Mouse (Mus musculus) mesoderm, embryonic 11.5 days (tissue): Measurements from ENCODE around the gene Rft1.

Source experiments
- DNase-seq: peaks from one replicate; pipeline ENCODE4 v3.0.0-alpha.2; 2012; ENCODE audit warnings: low read depth, low spot score

The Rft1 gene

DNA sequence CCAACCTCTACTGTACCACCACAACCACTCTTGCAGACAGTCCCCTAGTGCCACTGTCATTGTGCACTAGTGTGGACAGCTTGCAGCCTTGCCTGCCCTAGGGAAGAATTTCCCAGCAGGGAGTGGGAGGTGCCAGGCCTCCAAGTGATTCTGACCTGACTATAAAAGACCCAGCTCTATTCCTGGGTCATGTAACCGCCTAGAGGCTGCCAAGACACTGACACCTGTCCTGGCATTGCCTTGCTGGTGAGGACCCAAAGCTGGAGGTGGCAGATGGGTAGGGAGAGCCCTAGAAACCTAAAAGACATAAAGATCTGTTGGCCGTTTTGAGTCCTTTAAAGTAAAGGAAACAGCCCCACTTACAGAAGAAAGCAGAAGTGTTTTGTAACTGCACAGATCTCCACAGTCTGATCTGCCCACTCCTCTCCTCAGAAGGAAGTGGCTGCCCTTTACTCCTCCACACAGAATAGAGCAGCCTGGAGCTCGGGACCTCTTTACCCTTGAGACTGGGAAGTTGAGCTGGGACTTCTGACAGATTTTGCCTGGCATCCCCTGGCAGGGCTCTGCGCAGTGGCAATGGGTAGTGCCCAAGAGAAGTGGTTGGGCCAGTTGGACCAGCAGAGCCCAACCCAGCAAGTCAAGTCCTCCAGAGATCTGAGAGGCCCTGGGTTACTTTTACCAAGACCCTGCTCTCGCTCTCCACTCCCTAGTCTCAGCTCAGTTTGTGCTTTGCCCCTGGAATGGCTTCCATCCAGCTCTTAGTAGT, 23.2 kb upstream of the Rft1 start:
- no peak for DNase-seq

DNA sequence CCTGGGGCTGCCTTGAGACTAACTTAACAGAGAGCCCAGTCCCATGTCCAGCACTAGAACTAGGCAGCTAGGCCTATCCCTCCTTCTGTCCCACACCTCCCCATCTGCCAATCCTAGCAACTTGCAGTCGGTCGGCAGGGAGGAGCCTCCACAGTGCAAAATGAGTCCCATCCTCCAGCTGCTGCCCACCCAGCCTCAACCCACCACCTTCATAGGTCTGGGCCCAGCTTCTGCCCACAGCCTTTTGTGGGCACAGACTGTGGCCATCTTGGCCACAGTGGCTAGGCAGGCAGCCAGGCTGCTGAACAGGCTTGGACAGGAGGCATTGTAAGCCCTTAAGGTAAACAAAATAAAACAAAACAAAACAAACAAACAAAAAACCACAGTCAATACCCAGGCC, 22.3 kb upstream of the Rft1 start:
- DNase-seq = no peak

GRCm38 (mm10) chr14:30633708-30634107, 20.5 kb upstream of the Rft1 start:
- no peak for DNase-seq

DNA sequence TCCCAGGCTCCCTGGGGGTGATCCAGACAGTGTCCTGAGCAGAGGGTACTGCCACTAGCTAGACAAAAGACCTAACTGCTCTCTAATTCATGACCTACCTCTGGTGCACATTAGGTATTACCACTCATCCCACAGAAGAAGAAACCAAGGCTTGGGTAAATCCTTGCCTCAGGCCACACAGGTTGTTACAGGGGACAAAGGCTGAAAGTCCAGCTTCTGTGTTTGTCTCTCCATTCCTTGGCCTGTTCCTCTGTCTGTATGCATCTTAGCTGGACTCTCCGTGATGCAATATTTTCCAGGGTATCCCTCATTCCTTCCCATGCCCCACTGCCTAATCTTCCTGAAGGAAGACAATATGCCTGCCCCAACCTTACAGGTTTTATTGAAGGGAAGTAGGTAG, 19.7 kb upstream of the Rft1 start:
- no peak for DNase-seq

DNA sequence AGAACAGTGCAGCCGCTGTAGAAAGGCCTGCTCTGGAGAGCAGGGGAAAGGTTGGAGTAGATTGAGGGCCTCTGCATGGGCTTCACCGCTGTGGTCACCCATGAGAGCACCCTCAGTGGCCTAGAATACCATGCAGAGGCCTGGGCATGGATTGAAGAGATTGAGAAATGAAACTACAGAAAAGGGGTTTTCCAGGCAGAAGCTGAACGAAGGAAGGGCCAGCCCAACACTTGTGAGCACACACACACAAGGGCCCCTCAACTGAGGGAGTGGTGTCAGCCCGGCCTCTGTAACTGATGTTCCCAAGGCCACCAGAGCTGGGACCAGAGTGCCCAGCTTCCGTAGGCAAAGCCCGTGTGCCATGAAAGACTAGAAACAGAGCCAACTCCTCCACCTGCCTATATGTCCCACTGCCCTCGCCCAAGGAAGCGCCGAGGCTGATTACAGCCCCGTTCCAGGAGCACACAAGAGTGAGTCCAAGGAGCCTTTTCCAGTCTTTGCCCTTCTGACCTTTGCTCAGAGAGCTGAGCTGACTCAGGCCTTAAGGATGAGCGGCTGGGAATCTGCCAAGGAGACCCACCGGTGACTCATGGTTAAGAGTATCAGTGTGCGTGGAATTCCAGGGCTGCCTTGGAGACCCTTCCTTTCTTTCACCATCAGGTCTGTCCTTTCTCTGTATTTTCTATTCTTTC, 18.8 kb upstream of the Rft1 start:
- DNase-seq = no peak

GRCm38 (mm10) chr14:30636499-30636898, 17.7 kb upstream of the Rft1 start:
- no peak for DNase-seq

DNA sequence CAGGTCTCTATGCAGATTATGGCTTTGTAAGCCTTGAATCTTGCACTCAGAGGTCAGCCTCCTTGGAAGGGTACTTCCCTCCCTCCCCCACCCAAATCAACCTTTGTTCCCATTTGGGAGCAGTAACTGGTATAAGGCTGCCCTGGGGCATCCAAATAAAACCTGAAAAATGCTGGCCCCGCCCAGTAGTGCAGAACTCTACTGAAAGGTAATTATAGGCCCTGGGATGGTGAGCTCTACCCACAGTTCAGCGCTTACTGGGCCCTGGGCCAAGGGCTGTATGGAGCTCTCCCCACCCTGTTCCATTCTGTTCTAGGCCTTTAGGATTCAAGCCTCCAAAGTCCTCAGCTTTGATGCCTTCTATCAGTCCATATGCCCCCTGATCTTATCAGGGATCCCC, 17.1 kb upstream of the Rft1 start:
- DNase-seq = no peak

DNA sequence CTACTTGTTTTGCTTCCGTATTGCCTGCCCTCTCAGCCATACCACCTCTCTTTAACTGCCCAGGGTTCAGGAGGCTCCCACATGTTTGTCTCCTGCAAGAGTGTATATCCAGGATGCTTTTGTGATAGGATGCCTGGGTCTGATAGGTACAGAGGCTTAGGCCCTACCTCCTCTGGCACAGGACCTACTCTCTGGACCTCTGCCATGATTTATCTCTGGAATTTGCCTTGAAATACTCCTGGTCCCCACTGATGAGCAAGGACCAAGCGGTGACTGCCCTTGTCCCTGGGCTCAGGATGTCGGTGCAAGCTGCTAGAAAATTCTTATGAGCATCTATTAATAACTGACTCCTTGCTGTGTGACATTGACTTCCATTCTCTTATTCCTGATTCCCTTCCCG, 16.2 kb upstream of the Rft1 start:
- no peak for DNase-seq

- no peak for DNase-seq
Observed at GRCm38 (mm10) chr14:30638686-30639085, 15.5 kb upstream of the Rft1 start.

GRCm38 (mm10) chr14:30641748-30642147, 12.4 kb upstream of the Rft1 start:
- DNase-seq = no peak

GRCm38 (mm10) chr14:30644026-30644425, 10.1 kb upstream of the Rft1 start:
- no peak for DNase-seq

DNA sequence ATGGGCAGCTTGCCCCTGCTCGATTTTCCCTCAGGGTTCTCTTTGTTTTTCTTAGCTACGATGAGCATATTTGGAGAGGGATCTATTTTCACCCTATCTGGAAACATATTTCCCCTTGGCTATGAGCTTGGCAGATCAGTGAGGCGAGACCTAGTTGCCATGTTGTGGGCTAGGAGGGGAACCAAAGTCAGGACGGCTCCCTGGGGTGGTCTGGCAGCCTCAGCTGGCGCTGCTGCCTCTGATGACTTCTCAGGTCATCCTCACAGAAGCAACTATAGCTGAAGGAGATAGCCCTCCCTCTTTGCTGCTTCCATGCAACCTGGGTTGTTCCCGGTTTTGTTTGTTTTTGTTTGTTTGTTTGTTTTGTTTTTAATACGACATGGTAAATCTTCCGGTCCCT, 9.1 kb upstream of the Rft1 start:
- DNase-seq = no peak

DNA sequence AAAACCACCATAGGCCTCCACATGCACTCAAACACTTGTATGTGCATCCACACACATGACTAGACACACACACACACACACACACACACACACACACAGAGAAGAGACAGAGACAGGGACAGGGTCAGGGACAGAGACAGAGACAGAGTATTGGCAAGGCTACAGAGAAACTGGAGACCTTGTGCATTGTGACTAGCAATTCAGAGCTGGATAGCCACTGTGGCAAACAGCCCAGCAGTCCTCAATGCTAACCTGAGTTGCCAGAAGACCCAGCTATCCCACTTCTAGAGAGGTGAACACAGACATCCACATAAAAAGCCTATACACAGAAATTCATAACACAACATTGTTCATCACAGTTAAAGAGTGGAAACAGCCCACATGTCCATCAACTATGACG, 7.7 kb upstream of the Rft1 start:
- DNase-seq = no peak

DNA sequence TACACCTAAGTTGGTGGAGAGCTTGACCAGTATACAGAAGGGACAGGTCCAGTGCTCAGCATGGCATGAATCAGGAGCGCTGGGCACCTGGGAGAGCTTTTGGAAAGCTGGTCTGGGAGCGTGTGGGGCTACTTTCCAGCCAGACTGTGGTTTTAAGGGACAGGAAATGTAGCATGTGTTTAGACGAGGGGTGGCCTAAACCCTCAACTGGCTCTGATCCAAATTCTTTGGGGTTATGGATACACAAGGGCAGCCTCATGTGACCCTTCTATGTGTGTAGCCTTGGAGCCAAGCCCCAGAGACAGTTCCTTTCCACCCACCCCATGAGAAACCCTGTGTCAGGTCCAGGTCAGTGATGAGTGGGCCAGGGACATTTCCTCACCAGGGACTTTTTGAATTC, 5.7 kb upstream of the Rft1 start:
- DNase-seq = no peak

DNA sequence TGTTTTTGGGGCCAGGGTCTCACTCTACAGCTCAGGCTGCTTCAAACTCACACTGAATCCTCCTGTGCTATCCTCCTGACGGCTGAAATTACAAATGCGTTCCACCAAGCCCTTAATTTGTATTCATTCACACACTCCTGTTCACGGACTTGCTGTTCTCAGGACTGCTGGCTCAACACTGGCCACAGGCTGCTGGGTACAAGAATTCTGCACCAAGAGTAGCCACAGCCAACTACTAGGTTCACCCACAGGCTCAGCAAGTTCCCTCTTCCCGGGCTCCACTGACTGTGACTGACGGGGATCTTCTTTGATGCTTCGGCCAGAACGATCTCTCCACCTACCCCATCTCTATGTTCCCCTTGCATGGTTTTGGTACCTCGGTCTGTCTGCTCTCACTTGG, 4.4 kb upstream of the Rft1 start:
- no peak for DNase-seq

DNA sequence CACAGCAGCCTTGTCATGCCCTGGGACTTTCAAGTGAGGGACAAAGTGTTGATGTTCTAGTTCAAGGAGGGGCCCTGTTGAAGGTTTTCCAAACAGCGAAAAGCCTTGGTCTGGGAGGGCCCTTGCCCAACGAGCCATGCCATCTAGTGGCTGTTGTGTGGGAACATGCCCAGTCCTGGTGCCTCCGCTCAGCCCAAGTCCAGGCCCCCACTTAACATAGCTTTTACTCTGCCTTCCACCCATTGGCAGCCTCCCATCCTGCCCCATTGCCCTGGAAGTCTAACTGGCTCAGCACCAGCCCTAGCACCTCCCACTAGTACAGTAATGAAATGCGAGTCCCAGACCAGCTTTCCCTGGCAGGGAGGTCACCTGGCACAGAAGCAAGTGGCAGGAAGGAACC, 3.2 kb upstream of the Rft1 start:
- DNase-seq = no peak

DNA sequence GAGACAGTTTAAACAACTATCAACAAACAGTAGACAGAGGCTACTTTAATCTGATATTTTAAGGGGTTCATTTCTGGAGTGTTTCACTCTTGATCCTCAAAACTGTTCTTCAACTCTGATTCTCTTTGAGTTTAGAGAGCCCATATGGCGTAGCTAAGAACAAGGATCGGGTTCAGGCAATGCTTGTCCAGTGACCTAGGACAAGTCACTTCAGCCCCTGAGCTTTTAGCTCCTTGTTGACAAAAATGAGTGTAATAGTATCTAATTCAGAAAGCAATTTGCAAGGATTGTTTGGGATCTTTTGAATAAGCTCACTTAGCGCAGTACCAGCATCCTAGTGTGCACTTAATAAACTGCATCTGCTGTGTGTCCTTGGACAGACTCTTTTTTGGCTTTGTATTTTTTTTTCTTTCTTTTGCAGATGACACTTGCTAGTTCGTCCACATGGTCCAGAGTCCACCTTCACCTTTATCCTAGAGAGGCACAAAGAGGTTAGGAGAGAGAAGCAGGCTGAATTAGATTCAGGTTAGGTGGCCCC, 600 bp downstream of the Rft1 start:
- DNase-seq = peak; percentile 6

- DNase-seq = no peak
Observed at GRCm38 (mm10) chr14:30655531-30655930, 1.4 kb downstream of the Rft1 start.

DNA sequence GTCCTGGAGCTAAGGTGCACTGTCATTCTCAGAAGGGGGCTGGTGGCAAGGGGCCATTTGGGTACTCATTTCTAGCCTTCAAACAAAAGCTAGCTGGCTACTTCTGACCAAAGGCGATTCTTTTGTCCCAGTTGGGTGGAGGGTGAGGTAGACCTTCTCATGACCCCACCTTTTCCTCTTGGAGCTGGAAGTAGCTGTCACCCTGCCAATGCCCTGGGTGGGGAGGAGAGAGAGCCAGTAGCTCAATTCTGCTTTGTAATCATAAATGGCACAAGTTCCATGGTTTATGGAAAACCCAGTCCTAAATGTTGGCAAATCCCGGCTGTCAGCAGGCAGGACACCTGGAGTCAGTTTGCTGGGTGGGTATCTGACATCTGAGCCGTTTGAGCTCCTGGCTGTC, 11.9 kb downstream of the Rft1 start:
- DNase-seq = no peak

DNA sequence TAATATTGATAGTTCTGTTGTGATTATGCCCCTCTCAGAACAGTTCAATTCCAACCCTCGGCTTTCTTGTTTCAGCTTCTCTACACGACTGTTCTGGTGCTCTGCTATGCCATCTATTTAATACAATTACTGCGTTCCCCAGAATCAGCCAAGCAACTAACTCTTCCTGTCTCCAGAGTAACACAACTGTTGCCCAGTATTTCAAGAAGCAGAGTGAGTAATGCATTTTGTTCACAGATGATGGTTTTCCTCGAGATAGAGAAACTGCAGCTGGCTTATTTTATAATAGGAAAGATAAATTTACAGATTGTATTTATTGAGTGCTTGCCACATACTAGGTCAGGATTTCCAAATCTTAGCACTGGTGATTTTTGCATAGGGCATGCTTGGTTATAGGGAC, 12.4 kb downstream of the Rft1 start:
- no peak for DNase-seq

- DNase-seq = no peak
Observed at GRCm38 (mm10) chr14:30670161-30670560, 16.0 kb downstream of the Rft1 start.

DNA sequence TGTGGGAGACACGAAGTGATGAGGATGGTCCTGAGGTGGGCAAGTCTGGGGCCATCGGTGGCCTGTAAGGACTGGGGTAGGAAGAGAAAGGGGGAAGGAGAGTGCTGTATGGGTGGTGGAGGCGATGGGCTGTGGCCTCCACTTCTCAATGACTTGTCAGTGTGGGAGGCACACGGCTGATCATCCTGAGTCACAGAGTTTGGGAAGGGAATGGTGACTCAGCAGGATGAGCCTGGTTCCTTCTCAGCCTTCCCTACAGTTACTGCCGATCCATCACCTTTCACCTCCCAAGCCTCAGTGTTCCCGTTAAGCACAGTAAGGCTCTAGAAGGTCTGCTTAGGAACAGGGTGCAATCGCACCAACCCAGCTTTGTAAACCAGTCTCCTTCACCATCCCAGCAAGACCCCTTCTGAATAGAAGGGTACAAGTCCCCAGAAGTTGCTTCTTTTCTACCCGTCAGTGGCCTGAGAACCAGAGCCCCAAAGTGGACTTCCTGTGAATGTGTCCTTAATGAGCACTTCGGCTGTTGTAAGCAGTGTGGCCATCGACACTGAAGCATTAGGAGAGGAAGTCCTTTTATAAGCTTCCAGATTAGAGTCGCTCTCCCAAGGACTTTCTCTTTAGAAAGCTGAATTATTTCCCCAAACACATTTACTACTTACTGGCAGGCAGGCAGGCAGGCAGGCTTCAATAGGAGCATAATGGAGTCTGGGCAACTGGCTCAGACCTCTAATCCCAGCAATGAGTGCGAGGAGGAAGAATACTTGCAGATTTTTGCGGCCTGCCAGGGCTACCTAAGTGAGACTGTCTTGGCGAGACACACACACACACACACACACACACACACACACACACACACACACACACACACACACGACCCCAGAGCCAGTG, 17.2 kb downstream of the Rft1 start:
- DNase-seq = no peak
